Mouse (Mus musculus) cerebellum, adult 8-10 months (tissue): ENCODE data around the gene Ppp2r1b.

Source experiments
- DNase-seq: peaks from one replicate; pipeline ENCODE4 v3.0.0; 2022

Gene Ppp2r1b

GRCm38 (mm10) chr9:50841079-50841789, 3.9 kb upstream of the Ppp2r1b start:
- no peak for DNase-seq

DNA sequence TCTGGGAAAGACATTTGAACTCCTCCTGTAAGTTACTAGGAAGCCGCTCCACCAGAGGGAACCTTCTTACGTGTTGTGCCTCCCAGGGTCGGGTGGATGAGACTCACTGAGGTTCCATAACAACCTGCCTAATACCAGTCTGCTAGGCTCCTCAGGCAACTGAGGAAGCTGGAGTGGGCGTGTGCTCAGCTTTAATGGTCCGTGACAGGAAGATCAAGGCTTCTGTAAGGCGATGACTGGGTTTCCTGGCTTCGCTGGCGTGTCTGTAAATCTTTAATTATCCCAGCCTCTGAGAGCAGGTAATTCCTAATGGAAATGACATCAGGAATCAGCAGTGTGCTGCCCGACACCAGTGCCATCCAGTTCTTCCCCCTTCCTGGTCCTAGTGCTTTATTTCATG, 446 bp downstream of the Ppp2r1b start:
- no peak for DNase-seq

GRCm38 (mm10) chr9:50847133-50847532, 2.0 kb downstream of the Ppp2r1b start:
- no peak for DNase-seq

DNA sequence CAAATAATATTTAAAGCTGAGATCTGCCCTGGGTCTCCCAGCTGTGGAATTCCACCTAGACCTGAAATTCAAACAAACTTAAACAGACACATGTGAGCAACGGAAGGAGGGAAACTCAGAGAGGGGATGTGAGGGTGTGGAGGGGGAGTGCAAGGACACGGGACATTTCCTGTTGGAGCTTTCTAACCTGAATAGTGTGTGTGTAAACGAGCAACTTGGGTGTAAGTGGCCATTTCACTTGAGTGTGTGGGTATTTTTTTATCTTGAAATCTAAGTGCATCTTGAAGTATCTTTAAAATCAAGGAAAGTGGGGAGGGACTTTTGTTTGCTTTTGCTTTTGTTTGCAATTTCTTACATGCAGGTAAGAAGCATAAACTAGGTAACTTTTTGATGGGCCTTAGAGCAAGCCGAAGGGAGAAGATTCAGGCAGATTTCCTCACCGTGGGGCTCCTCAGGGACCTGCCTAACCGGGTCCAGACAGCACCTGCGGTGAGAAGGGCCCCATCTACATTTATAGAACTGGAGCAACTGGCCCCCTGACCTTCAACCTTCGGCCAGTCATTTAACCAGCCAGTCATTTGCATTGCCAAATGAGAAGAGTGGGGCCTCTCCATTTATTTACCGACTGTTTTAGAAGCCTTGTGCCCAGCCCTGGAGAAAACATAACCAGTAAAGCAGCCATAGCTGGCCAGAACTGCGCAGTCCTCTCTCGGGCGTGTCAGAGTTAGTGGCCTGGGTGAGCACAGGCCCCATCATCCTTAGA, 2.7 kb downstream of the Ppp2r1b start:
- no peak for DNase-seq

DNA sequence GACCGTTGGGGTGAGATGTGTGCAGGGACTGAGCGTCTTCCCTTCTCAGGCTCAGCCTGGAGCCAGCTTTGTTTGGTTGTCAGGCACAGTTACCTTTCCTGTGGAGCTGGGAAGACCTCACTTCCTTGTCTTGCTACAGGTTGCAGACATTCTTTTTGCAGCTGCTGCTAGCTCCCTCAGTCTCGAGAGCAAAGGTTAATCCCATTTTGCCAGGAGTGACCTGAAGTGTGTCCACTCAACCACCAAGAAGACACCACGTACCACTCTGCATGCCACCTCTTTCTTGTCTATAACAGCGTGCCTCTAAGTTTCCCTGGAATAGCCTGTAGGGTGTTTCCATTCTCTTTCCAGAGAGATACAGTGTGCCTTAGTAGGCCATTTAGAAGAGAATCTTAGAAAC, 3.7 kb downstream of the Ppp2r1b start:
- no peak for DNase-seq

DNA sequence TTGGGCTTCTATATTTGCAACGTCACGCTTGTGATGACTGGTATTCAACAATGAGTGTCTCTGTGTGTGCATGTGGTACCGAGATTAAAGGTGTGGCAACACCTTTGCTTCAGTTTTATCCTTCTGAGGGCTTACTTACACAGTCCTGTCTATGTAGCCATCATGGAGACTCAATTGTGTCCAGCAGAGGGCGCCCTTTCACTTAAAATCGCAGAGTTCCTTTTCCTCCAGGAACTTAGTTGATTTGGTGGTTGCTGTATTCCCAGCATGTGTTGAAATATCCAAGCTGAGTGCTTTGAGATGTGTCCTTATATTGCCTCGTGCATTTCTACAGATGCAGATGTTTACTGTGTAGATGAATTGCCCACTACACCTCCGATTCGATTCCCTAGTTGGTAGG, 4.1 kb downstream of the Ppp2r1b start:
- DNase-seq: peak; percentile 93

- no peak for DNase-seq
These were observed 4.7 kb downstream of the Ppp2r1b start for GRCm38 (mm10) chr9:50849755-50850154.

DNA sequence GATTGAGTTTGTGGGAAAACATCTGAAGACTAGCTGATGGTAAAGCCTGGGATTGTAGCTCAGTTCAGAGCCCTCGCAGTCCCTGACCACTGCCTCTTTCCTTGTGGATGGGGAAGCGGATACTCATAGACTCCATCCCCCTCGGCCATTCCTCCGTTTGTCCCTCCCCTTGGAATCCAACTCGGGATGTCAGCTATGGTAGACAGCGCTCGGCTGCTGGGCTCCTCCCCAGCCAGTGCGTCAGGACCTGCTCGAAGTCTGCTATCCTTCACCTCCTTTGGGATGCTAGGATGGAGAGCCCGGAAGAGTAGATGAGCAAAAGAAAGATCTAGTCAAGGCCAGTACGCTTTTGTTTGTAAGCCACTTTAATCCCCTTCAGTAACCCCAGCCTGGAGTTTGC, 5.2 kb downstream of the Ppp2r1b start:
- DNase-seq: no peak

GRCm38 (mm10) chr9:50850713-50851112, 5.6 kb downstream of the Ppp2r1b start:
- no peak for DNase-seq

GRCm38 (mm10) chr9:50852634-50853349, 7.7 kb downstream of the Ppp2r1b start:
- no peak for DNase-seq

DNA sequence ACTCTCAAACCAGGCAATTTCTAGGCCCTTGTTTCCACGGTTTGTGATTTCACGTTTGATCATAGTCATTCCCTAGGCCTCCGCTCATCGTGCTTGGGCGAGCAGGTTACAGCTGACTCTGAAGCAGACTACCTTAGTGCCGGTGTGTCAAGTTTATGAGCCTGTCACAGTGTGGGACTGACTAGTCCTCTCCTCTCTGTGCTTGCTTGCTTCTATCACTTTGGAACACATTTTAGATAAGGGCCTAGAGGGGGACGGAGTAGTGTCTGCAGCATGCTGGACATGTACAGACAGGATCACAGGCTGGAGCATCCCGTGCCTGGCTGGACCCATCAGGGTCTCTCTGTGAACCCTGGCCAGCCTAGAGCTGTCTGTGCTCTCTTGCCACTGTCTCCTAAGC, 9.3 kb downstream of the Ppp2r1b start:
- DNase-seq: no peak

DNA sequence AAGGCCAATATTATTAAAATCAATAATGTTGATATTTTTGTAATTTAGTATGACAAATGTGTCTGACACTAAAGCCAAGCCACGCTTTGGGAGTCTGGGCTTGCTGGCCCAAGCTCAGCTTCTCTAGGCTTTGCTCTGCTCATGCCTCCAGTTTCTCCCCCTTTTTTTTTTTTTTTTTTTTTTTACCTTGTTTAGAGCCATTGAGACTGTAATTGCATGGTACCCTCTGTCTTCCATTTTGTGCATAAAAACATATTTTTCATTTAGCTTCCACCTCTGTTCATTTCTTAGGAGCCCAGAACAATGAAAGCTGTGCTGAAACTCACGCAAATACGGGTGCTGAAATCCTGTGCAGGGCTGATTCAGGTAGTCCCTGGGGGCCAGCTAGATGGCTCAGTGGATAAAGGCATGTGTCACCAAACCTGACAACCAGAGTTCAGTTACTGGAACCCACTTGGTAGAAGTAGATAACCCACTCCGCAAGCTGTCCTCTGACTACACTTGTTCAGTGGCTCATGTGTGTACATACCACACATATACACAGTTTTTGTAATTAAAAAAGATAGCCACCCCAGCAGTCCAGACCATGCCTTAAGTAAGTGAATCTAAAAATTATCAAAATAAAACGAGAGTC, 10.1 kb downstream of the Ppp2r1b start:
- no peak for DNase-seq

DNA sequence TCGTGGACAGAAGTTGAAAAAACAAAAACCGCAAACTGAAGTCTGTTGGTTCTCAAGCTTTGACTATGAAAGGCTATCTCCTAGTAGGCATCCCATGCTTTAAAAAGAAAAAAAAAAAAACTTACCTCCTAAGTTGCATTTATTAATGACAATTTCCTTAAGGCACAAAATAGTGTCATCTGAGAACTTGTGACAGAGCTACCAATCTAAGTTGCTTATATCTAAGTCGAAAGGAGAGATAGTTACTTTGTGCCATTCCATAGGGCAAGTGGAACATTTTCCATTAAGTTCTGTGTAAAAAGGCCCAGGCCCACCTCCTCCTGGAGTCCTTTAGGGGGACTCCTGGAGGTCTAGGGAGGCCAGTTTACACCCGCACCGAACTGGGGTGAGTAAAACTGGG, 10.7 kb downstream of the Ppp2r1b start:
- no peak for DNase-seq

DNA sequence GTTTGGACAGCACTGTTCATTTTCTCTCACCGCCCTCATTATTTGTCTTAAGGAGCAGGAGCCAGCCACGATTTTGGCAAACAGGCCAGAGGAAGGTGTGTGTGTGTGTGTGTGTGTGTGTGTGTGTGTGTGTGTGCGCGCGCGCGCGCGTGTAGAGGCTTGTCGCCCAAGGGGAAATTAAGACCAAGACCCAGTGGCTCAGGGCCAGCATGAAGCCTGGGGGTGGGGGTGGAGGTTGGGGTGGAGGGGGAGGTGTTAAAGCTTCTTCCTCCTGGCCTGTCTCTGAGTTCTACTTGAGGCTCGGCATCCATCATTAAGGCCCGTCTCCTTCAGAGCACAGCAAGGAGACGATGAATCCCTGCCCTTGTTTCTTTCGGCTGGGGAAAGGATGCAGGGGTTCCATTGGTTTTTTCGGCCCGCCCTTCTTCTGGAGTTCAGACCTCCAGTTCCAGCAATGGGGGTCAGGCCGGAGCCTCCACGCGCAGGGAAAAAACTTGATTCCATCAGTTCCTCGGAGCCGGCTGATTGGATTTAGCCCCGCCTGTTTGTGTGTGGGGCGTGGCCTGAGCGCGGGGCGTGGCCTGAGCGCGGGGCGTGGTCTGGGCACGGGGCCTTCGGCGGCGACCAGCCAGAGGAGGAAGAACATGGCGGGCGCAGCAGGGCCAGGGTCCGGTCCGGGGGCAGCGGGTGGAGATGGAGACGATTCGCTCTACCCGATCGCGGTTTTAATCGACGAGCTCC, 11.4 kb downstream of the Ppp2r1b start:
- peak; percentile 95 for DNase-seq

GRCm38 (mm10) chr9:50857082-50857641, 12.1 kb downstream of the Ppp2r1b start:
- DNase-seq: no peak

DNA sequence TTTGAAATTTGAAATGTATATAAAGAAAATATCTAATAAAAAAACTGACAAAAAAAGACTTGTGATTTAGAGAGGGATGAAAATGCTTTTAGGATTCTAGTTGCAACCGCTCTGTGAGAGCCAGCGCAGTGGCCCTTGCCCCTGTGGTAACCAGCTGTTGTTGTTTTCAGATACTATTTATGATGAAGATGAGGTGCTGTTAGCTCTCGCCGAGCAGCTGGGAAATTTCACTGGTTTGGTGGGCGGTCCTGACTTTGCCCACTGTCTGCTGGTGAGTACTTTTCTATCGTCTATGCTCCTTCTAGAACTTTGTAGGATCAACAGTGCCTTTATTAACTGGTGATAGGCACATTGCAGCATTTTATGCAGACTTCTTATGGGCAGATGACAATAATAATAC, 13.6 kb downstream of the Ppp2r1b start:
- DNase-seq: no peak

GRCm38 (mm10) chr9:50861119-50861839, 16.2 kb downstream of the Ppp2r1b start:
- peak; percentile 68 for DNase-seq

DNA sequence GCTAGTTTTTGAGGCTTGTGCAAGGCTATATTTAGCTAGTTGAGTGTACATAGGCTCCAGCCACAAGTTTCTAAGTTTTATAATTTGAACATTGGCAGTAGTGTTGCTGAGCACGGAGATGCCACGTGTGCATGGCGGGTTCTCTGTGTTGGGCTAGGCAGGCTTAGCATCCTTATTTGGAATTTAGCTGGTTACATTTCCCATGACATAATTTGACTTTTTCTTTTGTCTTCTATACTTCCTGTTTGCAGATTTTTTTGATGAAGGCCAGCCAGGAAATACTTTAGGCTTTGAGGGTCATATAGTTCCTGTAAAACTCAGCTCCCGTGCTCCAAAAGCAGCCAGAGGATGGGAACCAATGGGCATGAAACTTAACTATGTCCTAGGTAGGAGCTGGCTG, 18.7 kb downstream of the Ppp2r1b start:
- no peak for DNase-seq

GRCm38 (mm10) chr9:50864877-50865276, 19.8 kb downstream of the Ppp2r1b start:
- no peak for DNase-seq

DNA sequence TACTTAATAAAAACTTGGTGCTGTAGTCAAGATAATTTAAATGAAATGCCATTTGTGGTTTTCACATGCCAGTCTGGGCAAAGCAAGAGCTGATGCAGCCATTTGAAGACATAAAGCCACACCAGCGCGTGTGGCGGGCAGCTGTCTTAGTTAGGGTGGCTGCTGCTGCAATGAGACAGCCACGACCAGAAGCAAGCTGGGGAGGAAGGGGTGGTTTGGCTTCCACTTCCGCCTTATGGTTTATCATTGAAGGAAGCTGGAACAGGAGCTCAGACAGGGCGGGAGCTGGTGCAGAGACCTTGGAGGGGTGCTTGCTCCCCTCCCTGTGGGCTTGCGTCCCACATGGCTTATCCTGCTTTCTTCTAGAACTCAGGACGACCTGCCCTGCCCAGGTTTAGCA, 20.7 kb downstream of the Ppp2r1b start:
- no peak for DNase-seq

DNA sequence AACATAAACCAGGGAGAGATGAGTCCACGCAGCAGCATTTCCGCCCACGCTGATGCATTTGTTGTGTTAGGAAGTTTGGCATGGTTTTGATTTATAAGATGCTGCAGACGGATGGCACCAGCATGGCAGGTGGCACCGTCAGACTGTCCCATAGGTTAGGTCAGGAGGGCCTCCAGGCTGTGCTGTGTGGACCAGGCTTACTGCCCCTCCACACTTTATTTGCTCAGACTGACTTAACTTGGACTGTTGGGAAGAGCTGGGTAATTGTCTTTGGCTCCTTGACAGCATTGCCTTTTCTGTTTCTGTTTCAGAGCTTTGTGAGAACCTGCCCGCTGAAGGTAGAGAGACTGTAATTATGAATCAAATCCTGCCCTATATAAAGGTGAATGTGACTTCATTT, 21.9 kb downstream of the Ppp2r1b start:
- DNase-seq: no peak

DNA sequence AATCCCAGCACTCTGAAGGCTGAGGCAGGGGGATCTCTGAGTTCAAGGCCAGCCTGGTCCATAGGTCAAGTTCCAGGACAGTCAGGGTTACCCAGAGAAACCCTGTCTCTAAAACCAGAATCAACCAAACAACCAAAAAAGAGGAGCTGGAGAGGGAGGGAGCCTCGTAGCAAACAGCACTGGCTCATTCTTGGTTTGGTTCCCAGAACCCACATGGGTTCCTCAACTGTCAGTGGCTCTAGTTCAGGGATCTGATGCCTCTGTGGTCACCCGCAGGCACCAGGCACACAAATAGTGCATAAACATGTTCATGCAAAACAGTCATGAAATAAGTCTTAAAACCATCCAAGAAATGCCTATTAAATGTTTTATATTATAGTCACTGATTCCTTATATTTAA, 23.1 kb downstream of the Ppp2r1b start:
- DNase-seq: peak; percentile 71
